Mouse (Mus musculus): Measurements from ENCODE around the gene Bcl2l2.

Bcl2l2 gene

GRCm38 (mm10) chr14:54936831-54937160 lies 53.6 kb downstream of the Bcl2l2 start:
- DNase-seq (ENCODE audit: low spot score in 2 of 2), result no peak

DNA sequence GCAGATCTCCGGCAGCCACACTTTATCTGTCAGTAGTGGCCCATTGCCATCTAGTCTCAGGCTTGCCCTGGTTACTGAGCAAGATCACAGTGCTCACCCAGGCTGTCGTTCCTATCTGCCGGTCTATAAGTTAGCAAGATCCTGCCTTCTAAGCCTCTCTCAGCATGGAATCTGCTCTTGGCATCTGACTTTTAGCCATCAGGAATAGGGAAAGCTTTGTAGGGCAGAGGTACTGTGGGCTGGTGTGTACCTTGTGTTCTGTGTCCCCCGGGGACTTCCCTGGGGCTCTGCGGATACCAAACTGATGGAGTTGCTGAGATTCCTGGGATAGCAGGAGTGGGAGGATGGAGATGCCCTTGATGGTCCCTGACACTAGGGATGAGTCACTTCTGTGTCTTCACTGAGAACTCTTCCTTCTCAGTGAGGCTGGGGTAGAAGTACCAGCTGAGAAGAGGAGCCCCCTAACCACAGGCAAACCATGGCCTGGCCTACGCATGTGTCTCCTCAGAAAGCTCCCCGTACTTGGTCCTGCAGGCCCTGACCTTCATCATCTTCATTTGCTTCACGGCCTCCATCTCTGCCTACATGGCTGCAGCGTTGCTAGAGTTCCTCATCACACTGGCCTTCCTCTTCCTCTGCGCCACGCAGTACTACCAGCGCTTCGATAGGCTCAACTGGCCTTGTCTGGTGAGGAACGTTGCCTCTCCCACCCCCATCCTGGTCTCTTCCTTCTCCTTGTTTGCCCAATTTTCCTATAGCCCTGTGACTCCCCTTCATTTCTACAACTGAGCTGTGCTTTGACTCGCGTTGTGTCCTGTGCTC lies 54.4 kb downstream of the Bcl2l2 start:
- no peak for DNase-seq (ENCODE audit: low spot score in 2 of 2)
